Mouse (Mus musculus) heart, adult 2 months (tissue): ENCODE data around the gene Nudt15. TPM values are rescaled to one million over a fixed set of nuclear protein-coding genes. Genes with fewer than 3 reads are reported as not detected.

Experiments used
- DNase-seq, 2 experiments: peaks; one replicate each; pipeline ENCODE4 v3.0.0; 2021
- H3K27ac ChIP-seq: fragments of 200-600 bp; 2 replicates; pipeline ENCODE4 v1.8.1; 2022
- H3K27me3 ChIP-seq: fragments of 200-500 bp; 2 replicates; pipeline ENCODE4 v1.6.1; 2012; ENCODE audit warnings: mild to moderate bottlenecking, low read length, inconsistent platforms, mixed read lengths; ENCODE audit not compliant: control insufficient read depth, insufficient read depth
- H3K36me3 ChIP-seq: fragments of 200-500 bp; 2 replicates; pipeline ENCODE4 v1.6.1; 2012; ENCODE audit warnings: low read length, inconsistent platforms; ENCODE audit not compliant: control insufficient read depth, insufficient read depth
- H3K4me1 ChIP-seq: fragments of 200-500 bp; 2 replicates; pipeline ENCODE4 v1.6.1; 2011; ENCODE audit warnings: low read length; ENCODE audit not compliant: control insufficient read depth, insufficient read depth
- H3K4me3 ChIP-seq: fragments of 200-600 bp; 2 replicates; pipeline ENCODE4 v1.8.1; 2022
- H3K79me2 ChIP-seq: fragments of 200-500 bp; replicated peaks from 2 replicates; pipeline ENCODE4 v1.6.1; 2012; ENCODE audit warnings: mild to moderate bottlenecking, inconsistent platforms, low read length, moderate library complexity, mixed read lengths; ENCODE audit not compliant: control insufficient read depth, insufficient read depth
- H3K9ac ChIP-seq: fragments of 200-500 bp; 2 replicates; pipeline ENCODE4 v1.6.1; 2012; ENCODE audit warnings: low read depth, mild to moderate bottlenecking, control low read depth, inconsistent platforms, low read length, mixed read lengths
- CTCF ChIP-seq: fragments of 200-600 bp; IDR thresholded peaks from 2 replicates; pipeline ENCODE4 v1.8.1; 2022; ENCODE audit warnings: antibody characterized with exemption, mild to moderate bottlenecking, moderate library complexity
- EP300 ChIP-seq: fragments of 200-500 bp; IDR thresholded peaks from 2 replicates; pipeline ENCODE4 v1.6.1; 2011; ENCODE audit warnings: low read depth, low read length, control low read depth; ENCODE audit not compliant: insufficient read depth
- POLR2A ChIP-seq: fragments of 200-500 bp; IDR thresholded peaks from 2 replicates; pipeline ENCODE4 v1.6.1; 2011; ENCODE audit warnings: mild to moderate bottlenecking, low read depth, low read length, control low read depth; ENCODE audit not compliant: insufficient read depth
- WGBS: fragments of 180-500 bp; shearing (Covaris S2); methylation state at CpG from one replicate; pipeline ENCODE4 v1.1.7; 2018; 5-methylcytosine and 5-hydroxymethylcytosine counted together
- intact Hi-C: fragments of 180-260 bp; cut with DNase I; formaldehyde crosslinking; loops from one replicate; pipeline ENCODE4 v1.15.1; 2025
- polyA plus RNA-seq: library from polyadenylated mRNA; depleted of rRNA; stranded (reverse); fragments of >200 nt; gene quantifications from 2 replicates; pipeline ENCODE4 v1.2.3, GENCODE M21; 2012
- total RNA-seq, 2 experiments: library from RNA; stranded (reverse); gene quantifications; 2 replicates each; pipeline ENCODE4 v1.2.3; 2021

Gene Nudt15
- total and polyA plus RNA-seq, 3 experiments: 3.2 to 8.6 (median 7.3) TPM

DNA sequence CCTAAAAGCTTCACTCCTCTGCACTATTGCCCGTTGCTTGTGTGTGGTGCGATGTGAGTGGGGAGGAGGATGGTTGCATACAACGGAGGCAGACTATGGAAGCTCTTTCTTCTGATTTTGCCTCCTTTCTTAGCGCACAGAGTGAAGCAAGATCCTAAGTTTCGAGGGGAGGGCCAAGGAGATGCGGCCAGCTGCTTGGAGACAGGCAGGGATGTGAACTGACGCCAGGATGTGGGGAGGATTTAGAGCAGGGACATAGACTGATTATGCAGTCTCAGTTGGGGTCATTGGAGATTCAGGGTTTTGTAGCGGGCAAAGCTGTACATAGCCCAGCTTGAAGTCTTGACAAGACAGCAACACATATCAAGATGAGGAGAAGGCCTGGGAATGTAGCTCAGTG lies 41.8 kb downstream of the Nudt15 start:
- intact Hi-C loops: no loop called here
- H3K79me2 ChIP-seq: no peaks in the 10 kb centered on the region
- WGBS: 64% methylated on average over 8 of the region's 8 CpGs
- no peak overlapping the region for H3K4me3 ChIP-seq
- H3K27ac ChIP-seq: peak overlapping the region; percentile 54
- H3K36me3 ChIP-seq: no peaks in the 10 kb centered on the region; the same call in 1 of the 2 replicates
- no peak for DNase-seq
- H3K4me1 ChIP-seq: peaks cover 17% of the 10 kb centered on the region
- no peaks in the 10 kb centered on the region for H3K27me3 ChIP-seq
- TF ChIP-seq CTCF (no peak), EP300 (no peak), POLR2A (no peak)
- H3K9ac ChIP-seq: no peak overlapping the region

DNA sequence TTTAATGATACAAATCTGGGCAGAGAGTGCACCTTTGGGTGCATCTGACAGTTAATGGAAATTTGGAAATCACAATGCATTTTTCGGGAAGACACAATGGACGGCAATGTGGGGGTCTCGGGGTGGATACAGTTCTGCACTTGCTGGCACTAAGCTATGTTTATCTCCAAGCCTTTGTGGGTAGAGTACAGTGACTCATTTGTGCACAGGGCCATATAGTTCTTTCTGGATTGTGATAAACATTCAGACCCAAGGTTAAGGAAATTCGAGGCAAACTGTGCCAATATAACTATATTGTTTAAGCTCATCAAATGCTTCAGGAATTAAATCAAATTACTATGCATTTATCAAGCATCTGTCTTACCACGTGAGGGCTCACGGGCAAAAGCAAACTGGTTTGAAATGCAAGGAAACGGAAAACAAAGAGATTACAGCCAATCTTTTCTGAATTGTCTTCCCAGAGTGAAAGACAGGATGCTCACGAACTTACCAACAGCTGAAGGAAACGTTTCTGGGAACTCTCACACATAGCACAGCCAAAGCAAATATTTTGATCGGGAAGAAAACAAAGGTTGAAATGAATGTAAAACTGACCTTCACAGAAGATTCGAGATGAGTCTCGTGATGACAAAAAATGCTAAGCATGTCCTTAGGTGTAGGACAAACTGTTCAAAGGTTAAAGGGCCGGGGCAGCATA lies 44.7 kb downstream of the Nudt15 start:
- Histone ChIP-seq H3K4me1 (peaks cover 12% of the 10 kb centered on the region), H3K9ac (no peak overlapping the region), H3K27ac (peak overlapping the region; percentile 81), H3K27me3 (no peaks in the 10 kb centered on the region), H3K36me3 (no peaks in the 10 kb centered on the region; the same call in 1 of the 2 replicates), H3K79me2 (no peaks in the 10 kb centered on the region), H3K4me3 (0 out of 2 replicates have a peak overlapping the region, but pooled peaks have one; percentile 4)
- TF ChIP-seq CTCF (no peak), EP300 (no peak), POLR2A (peak; percentile 27; the same call in 1 of the 2 replicates)
- intact Hi-C loops: loop anchor here (1.0 to 5.0 kb wide), 2 partner anchors 118 to 396 kb away; partner anchors contain the start of gene Itm2b
- DNase-seq: no peak
- WGBS: 36% methylated on average over 13 of the region's 13 CpGs

DNA sequence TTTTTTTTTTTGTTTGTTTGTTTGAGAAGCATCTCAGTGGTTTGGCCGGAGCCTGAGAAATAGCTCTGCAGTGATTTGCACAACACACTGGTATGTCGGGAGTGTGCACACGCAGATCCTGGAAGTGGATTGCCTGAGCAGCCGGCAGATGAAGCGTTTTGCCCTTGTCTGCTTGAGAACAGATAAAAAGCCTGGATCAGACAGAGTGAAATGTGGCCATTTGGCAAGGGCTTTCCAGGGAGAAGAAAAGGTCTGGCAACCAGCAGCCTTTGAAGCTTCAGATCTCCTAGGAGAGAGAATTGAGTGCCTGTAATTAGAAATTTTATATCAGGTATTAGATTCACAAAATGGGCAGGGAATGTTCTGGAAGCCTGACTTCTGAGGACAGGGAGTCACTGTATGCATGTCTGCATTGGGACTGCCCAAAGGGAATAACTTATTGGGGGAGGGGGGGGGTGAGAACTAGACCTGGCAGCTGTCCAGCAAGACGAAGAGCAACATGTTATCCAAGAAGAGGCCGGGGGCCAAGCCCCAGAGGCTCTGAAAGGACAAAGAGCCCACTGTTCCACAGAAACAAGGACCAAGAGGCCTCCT lies 45.4 kb downstream of the Nudt15 start:
- H3K79me2 ChIP-seq: no peaks in the 10 kb centered on the region
- H3K4me3 ChIP-seq: no peak overlapping the region
- TF ChIP-seq POLR2A: no peak
- TF ChIP-seq EP300: no peak
- TF ChIP-seq CTCF: no peak
- H3K4me1 ChIP-seq: peaks cover 12% of the 10 kb centered on the region
- no peak overlapping the region for H3K9ac ChIP-seq
- no peaks in the 10 kb centered on the region for H3K27me3 ChIP-seq
- intact Hi-C loops: loop anchor here (1.0 to 5.0 kb wide), 2 partner anchors 117 to 395 kb away; partner anchors contain the start of gene Itm2b
- no peaks in the 10 kb centered on the region; the same call in 1 of the 2 replicates for H3K36me3 ChIP-seq
- 17% methylated on average over 7 of the region's 7 CpGs for WGBS
- H3K27ac ChIP-seq: peak overlapping the region; percentile 81
- peak in 1 of 2 experiments; percentile 56 for DNase-seq

DNA sequence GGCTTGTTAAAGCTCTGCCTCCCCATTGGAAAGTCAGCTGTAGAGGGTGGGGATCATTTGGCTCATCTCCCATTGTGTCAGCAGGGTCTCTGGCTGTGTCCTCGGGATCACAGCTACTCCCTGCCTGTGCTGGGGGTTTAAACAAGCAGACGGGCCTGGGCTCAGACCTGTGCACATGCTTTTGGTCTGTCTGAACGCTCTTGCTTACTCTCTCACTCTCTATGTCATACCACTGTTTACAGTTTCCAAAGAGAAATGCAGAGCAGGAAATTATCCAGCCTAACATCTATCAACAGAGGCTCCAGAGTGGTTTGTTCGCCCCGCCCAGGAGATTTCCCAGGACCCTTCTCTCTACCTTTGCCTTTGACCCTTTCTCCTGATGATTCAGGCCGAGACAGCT lies 46.3 kb downstream of the Nudt15 start:
- peaks cover 12% of the 10 kb centered on the region for H3K4me1 ChIP-seq
- WGBS: 54% methylated on average over 6 of the region's 6 CpGs
- H3K4me3 ChIP-seq: no peak overlapping the region
- no peaks in the 10 kb centered on the region for H3K79me2 ChIP-seq
- H3K9ac ChIP-seq: no peak overlapping the region
- no peaks in the 10 kb centered on the region; the same call in 1 of the 2 replicates for H3K36me3 ChIP-seq
- DNase-seq: no peak
- no peak for TF ChIP-seq POLR2A
- no peak for TF ChIP-seq EP300
- no peak for TF ChIP-seq CTCF
- intact Hi-C loops: loop anchor here (5.0 kb wide), 1 partner anchor 394 kb away; no protein-coding TSS in a partner anchor
- H3K27me3 ChIP-seq: no peaks in the 10 kb centered on the region
- H3K27ac ChIP-seq: peak overlapping the region; percentile 8; the same call in 1 of the 2 replicates

DNA sequence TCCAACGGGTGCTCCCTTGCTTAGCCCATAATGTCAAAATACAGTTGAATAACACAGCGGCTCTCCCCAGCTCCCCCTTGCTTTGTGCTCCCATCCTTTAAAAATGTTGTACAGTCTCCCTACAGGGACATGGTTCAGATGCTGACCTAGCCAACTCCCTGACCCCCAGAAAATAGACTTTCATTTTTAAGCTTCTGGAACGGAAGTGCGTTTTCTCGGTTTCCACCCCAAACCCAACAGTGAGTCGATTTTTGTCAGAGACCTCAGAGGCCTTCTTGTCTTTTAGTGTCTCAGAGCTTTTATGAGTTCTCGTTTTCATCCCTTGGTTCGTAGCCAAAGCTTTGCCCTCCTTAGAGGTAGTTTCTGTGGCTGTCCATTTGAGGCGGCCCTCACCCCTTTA lies 46.8 kb downstream of the Nudt15 start:
- TF ChIP-seq CTCF (no peak), EP300 (no peak), POLR2A (no peak)
- no peaks in the 10 kb centered on the region; the same call in 1 of the 2 replicates for H3K36me3 ChIP-seq
- no peaks in the 10 kb centered on the region for H3K27me3 ChIP-seq
- peaks cover 12% of the 10 kb centered on the region for H3K4me1 ChIP-seq
- no peaks in the 10 kb centered on the region for H3K79me2 ChIP-seq
- no peak for DNase-seq
- intact Hi-C loops: loop anchor here (5.0 kb wide), 1 partner anchor 394 kb away; no protein-coding TSS in a partner anchor
- H3K9ac ChIP-seq: no peak overlapping the region
- 84% methylated on average over 9 of the region's 9 CpGs for WGBS
- H3K4me3 ChIP-seq: no peak overlapping the region
- H3K27ac ChIP-seq: no peak overlapping the region
